Mouse (Mus musculus) neural tube, embryonic 10.5 days (tissue): ENCODE measurements around the gene Nhlrc3.

ENCODE experiments used
- DNase-seq: peaks from one replicate; pipeline ENCODE4 v3.0.0-alpha.2; 2017; ENCODE audit warnings: low spot score; ENCODE audit errors: extremely low spot score

The Nhlrc3 gene

DNA sequence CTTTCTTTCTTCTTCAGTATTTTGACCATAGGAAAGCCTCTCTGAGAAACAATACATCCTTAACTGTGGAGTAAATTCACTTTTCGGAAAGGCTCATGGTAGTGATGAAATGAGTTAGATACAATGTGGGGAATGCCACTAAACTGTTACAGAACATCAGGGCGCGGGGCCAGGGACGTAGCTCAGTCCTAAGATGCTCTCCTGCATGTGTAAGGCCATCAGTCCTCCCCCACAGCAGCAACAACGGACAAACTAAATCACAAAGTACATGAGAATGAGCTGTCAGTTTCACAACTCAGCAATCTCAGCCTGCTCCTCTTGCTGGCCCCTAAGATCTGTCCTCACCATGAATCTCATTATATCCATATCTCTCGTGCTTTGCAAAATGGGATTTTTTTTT lies 8.6 kb downstream of the Nhlrc3 start:
- no peak for DNase-seq

DNA sequence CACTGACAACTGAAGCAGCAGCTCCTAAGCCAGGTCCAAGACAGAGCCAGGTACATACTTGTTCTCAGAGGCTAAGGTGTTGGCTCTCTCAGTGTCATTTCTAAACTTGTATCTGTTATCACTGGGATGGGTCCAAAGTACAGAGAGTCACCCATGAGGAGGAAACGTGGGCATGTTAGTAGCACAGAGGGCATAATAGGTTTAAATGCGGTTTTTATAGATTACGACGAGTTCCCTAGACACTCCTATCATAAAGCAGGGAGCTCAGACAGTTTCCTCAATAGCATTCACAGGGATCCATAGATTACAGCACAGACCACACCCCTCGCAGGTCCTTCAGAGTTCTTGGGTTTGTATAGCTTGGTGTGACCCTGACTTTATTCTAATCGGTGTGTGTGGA lies 9.1 kb downstream of the Nhlrc3 start:
- no peak for DNase-seq

DNA sequence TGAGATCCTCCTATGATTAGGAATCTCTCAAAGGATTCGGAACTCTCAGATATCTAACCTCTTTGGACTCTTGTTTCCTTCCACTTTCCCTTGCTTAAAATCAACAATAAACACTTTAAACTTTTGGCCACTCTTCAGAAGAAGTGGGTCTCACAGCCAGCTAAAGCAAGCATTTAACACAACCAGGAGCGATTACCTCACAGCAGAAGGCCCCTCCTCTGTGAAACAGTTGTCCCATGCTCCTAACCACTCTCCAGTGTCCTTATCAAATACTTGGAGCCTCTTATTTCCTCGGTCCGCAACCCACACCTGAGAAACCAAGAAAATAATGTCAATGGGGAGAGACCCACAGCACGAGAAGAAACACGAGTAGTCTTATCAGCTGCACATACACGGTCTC lies 9.8 kb downstream of the Nhlrc3 start:
- no peak for DNase-seq

DNA sequence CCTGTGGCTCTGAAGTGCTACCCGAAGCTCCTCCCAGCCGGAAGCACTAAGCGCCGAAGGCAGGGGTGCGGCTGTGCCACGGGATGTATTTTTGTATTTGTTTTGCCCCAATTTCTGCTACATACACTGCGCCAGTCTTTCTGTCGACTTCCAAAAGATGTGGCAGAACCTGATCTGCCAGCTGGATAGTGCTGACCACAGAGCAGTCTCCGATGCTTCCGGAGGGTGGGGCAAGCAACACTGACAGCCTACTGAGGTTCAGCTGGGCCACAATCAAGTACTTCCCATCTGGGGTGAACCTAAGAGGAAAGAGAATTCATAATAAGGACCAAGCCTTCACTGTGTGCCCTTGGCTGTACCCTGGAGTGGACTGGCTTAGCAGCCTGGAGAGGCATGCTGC lies 10.8 kb downstream of the Nhlrc3 start:
- no peak for DNase-seq

DNA sequence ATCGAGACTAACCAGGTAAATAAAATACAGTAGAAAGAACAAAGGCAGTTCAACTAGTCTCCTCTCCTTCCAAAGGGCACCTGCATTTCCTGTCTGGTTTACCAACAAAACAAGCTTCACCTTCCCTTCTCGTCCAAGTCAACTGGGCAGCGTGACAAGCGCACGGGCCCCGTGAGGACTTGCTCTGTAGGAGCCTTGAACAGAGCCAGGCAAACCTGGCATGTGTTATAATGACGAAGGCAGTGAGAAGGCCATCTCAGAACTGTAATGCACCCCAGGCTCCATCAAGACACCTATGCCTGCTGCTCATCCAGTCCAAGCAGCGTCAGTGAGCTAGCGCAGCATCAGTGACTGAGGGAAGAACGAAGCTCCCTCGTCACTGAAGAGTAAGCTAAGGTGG lies 12.5 kb downstream of the Nhlrc3 start:
- no peak for DNase-seq

DNA sequence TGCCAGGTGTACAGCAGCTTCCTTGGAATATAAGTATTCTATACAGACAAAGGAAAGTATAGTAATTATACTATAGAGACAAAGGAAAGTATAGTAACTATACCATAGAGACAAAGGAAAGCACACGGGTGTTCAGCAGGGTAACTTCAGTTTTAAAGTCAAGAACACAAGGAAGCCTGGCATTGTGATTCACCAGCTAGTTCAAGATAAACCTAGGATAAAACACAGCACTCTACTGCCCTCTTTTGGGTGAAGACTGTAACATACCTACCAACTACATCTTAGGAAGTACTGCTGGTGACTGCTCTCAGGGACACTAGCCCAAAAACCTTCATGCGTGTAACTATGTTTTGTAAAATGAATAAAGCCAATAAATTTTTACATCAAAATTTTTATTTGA lies 14.9 kb downstream of the Nhlrc3 start:
- DNase-seq = no peak

DNA sequence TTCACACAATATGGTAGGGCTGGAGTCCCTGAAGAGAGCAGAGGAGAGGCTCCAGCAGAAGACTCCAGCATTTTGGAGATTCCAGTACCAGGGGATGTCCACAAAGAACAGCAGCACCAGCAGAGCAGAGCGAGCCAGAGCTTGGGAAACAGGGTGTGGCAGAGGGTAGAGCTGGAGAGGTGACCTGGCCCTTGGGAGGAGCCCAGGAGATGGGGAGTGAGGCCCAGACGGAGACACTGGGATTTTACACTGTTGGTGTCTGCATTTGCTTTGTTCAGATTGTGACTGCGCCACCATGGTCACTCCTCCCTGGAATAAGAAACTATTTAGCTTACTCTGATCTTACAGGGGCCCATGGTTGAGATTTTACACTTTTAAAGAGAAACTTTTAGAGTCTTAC lies 16.3 kb downstream of the Nhlrc3 start:
- DNase-seq = no peak

DNA sequence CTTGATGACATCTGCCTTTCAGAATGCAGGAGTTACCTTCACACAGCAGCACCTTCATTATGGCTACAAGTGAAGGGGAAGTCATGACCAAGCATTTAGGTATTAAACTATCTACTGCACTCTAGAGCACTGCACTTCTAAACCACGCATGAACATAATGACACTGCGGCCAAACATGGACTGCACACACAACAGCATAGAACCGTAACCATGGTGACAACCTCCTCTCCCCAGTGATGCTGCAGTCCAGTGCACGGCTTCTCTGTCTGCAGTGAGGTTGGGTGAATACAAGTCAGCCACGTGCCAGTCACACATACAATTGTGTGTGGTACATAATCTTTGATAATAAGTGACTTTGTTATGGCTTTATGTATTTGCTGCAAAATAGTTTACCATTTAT lies 17.6 kb downstream of the Nhlrc3 start:
- no peak for DNase-seq

DNA sequence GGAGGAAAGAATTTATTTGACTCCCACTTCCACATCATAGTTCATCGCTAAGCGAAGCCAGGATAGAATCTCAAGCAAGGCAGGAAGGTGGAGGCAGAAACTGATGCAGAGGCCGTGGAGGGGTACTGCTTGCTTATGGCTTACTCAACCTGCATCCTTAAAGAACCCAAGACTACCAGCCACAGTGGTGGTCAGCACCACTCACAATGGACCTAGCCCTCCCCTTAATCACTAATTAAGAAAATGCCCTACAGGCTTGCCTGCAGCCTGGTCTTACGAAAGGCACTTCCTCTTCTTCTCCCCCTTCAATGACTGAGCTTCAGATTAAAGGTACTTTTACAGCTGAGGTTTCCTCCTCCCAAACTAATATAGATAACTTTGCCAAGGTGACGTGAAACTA lies 26.6 kb downstream of the Nhlrc3 start:
- no peak for DNase-seq

DNA sequence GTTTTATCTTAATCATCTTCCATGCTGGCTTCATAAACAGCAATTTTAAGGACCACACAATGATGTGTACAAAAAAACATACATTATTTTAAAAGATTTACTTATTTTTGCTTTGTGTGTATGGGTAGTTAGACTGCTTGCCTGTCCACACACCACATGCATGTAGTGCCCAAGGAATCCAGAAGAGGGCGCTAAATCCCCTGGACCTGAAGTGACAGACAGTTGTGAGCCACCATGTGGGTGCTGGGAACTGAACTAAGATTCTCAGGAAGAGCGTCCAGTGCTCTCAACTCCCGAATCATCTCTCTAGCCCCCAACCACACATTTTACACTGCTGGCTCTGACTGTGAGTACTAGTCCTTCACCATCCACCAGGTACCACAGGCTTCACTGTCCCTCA lies 28.5 kb downstream of the Nhlrc3 start:
- no peak for DNase-seq

DNA sequence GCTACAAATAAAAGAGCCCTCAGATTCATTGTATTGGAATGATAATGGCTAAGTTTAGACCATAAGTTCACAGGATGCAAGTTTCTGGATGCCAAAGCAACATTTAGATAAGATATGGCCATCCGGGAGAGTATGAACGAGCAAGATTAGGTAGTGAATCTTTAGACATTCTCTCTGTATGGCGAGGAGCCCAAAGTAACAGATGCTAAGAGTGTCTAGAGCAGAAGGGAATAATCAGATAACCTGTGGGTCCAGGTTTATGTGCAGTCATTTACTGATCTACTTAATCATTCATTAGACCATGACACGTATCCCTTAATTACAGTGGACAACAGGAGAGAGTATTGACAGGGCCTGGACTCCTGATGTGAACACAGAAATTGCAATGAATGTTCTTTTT lies 39.6 kb downstream of the Nhlrc3 start:
- DNase-seq = no peak

DNA sequence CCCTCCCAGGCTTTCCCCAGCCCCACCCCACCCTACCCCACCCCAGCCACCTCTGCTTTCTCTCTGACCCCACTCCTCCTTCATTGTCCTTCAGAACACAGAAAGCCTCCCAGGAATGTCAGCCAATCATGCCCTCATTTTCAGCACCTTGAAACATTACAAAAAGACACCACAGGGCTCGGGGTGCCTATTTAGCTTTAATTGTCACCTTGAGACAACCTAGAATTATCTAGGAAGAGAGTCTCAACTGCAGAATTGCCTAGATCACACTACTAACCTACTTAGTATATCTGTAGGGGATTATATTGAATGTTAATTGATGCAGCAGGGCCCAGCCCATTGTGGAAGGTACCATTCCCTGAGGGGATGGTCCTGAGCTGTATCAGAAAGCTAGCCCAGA lies 40.4 kb downstream of the Nhlrc3 start:
- no peak for DNase-seq

DNA sequence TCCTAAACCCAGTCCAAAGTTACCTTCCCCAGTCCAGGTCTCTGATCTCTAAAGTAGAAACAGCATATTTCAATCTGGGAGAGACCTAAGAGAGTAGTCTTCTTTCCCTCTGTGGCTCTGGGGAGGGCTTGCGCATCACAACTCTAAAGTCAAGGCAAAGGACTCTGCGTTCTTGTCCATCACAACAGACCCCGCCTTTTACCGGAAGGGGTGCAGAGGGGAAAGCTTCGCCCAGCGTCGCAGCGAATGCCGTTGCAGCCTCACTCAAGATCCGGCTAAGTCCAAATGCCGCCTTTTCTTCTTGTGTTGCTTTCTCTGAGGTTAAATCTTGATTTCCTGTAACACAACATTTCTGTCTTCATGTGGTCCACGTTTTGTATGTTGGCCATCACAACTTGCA lies 41.5 kb downstream of the Nhlrc3 start:
- no peak for DNase-seq

DNA sequence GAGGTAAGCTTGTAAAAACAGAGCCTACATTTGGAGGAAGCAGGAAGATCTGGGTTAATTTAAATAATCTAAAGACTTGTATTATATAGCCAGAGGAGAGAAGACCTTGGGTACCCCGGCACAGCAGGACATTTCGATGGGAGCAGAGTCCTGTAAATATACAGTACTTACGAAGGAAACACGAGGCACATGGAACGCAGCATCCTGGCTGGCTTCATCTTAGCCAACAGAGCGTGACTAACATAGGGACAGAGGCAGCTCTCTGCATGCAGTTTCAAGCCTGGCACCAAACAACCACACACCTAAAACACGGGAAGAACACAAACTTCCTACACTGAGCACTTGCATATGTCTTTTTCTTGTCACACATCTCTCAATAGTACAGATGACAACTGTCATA lies 45.4 kb downstream of the Nhlrc3 start:
- no peak for DNase-seq

DNA sequence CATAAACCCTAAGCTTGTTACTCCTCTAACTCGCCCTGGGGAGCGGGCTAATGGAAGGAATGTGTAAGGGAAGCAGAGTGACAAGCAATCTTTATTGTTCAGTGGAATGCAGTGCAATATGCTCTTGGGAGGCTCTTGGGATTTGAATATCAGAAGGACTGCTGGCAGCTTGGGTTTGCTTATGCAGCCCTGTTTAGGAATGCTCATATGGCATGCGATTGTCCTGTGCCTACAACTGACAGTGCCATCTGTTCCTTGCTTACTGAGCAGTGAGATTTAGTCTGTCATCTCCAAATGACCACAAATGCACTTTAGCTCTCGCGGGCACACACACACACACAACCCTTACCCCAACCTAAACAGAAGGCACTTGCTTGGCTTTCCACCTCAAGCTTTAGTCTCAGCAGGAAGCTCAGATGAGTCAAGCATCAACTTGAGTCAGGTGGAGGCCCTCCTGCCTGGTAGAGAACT lies 47.1 kb downstream of the Nhlrc3 start:
- DNase-seq = no peak

DNA sequence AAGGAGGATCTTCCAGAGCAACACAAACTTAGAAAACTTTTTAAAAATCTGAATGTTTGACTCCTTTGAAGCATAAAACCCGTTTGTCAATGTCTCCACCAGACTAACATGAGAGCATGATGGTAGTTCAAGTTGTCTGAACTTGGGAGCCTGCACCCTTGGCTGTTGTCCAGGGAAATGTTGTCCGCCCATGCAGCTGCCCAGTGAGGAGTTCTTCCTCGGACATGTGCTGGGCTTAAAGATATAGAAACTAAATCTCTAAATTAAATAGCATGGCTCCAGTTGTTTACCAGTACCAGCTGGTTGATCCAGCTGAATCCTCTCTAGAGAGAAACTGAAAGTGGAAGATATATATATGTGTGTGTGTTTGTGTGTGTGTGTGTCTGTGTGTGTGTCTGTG lies 49.2 kb downstream of the Nhlrc3 start:
- no peak for DNase-seq

DNA sequence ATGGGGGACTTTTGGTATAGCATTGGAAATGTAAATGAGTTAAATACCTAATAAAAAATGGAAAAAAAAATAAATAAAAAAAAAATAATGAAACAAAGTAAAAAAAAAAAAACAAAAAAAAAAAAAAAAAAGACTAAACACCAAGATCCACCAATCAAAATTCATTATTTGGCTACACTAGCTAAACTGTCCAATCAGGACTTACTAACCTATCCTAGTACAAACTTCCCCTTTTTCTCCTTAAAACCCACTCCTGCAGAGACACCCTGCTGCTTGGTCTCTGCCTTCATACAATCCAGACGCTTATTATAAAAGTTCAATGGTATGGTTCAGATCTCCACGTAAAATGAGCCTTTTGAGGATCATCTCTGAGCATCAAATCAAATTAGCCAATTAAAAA lies 49.7 kb downstream of the Nhlrc3 start:
- DNase-seq = no peak

DNA sequence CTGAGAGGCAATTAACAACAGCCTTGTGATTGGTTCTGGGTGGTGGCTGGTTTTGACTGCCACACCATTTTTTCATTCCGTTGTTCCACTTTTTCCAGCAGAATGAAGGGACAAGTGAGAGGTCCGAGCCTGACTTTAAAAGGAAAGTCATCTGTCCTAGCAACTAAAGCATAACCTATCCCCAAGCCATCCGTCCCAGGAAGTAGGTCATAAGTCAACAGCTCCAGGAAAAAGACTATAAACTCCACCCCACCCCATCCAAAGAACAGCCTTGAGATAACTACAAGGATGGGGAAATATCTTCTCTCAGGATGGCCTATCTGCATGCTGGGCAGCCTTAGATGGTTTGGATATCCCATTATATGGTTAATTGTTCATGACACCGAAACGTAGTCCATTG lies 50.9 kb downstream of the Nhlrc3 start:
- DNase-seq = no peak

DNA sequence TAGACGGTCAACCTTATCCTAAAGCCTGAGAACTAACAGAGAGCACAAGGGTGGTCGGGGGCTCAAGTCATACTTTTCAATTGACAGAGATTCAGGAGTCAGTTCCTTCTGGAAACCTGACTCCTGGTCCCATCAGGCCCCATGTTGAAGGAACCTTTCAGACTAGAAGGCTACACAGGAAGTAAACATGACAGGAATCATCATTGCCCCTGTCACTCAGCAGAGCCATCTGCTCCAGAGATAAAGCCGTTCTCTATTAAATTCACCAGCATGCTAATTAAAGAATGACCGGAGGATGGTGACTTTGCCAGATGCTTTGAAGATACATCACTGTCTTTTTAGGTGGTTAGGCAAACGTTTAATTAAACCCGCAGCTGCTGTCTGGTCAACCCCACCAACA lies 53.1 kb downstream of the Nhlrc3 start:
- DNase-seq = no peak

DNA sequence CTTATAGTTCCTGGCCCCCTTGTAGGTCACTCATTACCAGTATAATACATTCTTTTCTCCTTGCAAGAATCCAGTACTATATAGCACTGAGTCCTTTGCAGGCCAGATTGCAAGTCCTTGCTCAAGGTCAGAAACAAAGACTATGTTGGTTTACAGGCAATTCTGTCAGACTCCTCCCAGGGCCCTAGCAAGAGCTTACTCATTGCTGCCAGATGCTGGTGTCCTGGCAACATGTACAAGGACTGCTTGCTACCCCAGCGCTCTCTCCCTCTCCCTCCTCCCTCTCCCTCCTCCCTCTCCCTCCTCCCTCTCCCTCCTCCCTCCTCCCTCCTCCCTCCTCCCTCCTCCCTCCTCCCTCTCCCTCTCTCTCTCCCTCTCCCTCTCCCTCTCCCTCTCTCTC lies 56.0 kb downstream of the Nhlrc3 start:
- DNase-seq = no peak
